Mouse (Mus musculus) frontal cortex, adult 2 months (tissue): ENCODE measurements around the gene Scd4. TPM values are rescaled to one million over a fixed set of nuclear protein-coding genes. Genes with fewer than 3 reads are reported as not detected.
"Not testable (repeated sequence)": the region's sequence is repeated elsewhere in the genome, so short reads cannot be mapped to it uniquely, and the experiment has no call there.

Experiments used
- DNase-seq, 2 experiments: peaks; one replicate each; pipeline ENCODE4 v3.0.0; 2022; ENCODE audit warnings: low spot score in 1 of 2; ENCODE audit errors: extremely low spot score in 1 of 2
- polyA plus RNA-seq: library from polyadenylated mRNA; depleted of rRNA; stranded (reverse); fragments of >200 nt; gene quantifications from 2 replicates; pipeline ENCODE4 v1.2.3, GENCODE M21; 2012

The Scd4 gene
- polyA plus RNA-seq, 1 experiment, result 0.30 TPM

- peak; percentile 78 to 86 for DNase-seq
Measured at GRCm38 (mm10) chr19:44314327-44314759, 18.5 kb upstream of the Scd4 start.

GRCm38 (mm10) chr19:44314871-44315414 is 17.9 kb upstream of the Scd4 start:
- peak in 1 of 2 experiments; percentile 70 for DNase-seq

GRCm38 (mm10) chr19:44316752-44317315 is 16.1 kb upstream of the Scd4 start:
- DNase-seq, result no peak

- DNase-seq, result no peak
Measured at GRCm38 (mm10) chr19:44317391-44317790, 15.5 kb upstream of the Scd4 start.

GRCm38 (mm10) chr19:44318545-44318944 is 14.3 kb upstream of the Scd4 start:
- no peak for DNase-seq

GRCm38 (mm10) chr19:44320316-44320715 is 12.6 kb upstream of the Scd4 start:
- DNase-seq, result no peak

GRCm38 (mm10) chr19:44321201-44321600 is 11.7 kb upstream of the Scd4 start:
- no peak for DNase-seq

GRCm38 (mm10) chr19:44321631-44322030 is 11.3 kb upstream of the Scd4 start:
- no peak for DNase-seq

- no peak for DNase-seq
Measured at GRCm38 (mm10) chr19:44329566-44329965, 3.3 kb upstream of the Scd4 start.

- DNase-seq, result not testable (repeated sequence)
Measured at GRCm38 (mm10) chr19:44331128-44331527, 1.8 kb upstream of the Scd4 start.

- peak in 1 of 2 experiments; percentile 53 for DNase-seq
Measured at GRCm38 (mm10) chr19:44331911-44332310, 981 bp upstream of the Scd4 start.

GRCm38 (mm10) chr19:44332326-44332725 is 566 bp upstream of the Scd4 start:
- DNase-seq, result peak; percentile 76 to 81

- no peak for DNase-seq
Measured at GRCm38 (mm10) chr19:44333991-44334390, 1.1 kb downstream of the Scd4 start.

- peak in 1 of 2 experiments; percentile 58 for DNase-seq
Measured at GRCm38 (mm10) chr19:44335876-44336662, 3.2 kb downstream of the Scd4 start.

- no peak for DNase-seq
Measured at GRCm38 (mm10) chr19:44349689-44350088, 16.8 kb downstream of the Scd4 start.

GRCm38 (mm10) chr19:44351756-44352155 is 18.9 kb downstream of the Scd4 start:
- DNase-seq, result no peak

- no peak for DNase-seq
Measured at GRCm38 (mm10) chr19:44358700-44359099, 25.8 kb downstream of the Scd4 start.

GRCm38 (mm10) chr19:44363529-44363928 is 30.6 kb downstream of the Scd4 start:
- peak; percentile 56 to 84 for DNase-seq

- DNase-seq, result peak; percentile 20 to 35
Measured at GRCm38 (mm10) chr19:44364029-44364428, 31.1 kb downstream of the Scd4 start.

- DNase-seq, result no peak
Measured at GRCm38 (mm10) chr19:44365733-44366132, 32.8 kb downstream of the Scd4 start.

- not testable (repeated sequence) for DNase-seq
Measured at GRCm38 (mm10) chr19:44367076-44367475, 34.2 kb downstream of the Scd4 start.

- DNase-seq, result no peak
Measured at GRCm38 (mm10) chr19:44369371-44369770, 36.5 kb downstream of the Scd4 start.
